Mouse (Mus musculus): Measurements from ENCODE around the gene Gm42742. TPM values are rescaled to one million over a fixed set of nuclear protein-coding genes. Genes with fewer than 3 reads are reported as not detected.

The Gm42742 gene
- total RNA-seq, 2 experiments from 2014 or later = 33.4 to 34.8 TPM

Small RNAs within 50 kb of the gene (microRNA-seq; reads per million reads assigned to microRNA genes)
- gene Gm44343 = 0 reads per million in 2 experiments

Other genes starting within 250 kb of the Gm42742 start
- 100 to 1,000 TPM; 150 to 152 TPM for gene Ypel3, start 244.1 kb downstream of the Gm42742 start, total RNA-seq (2021)
- under 1 TPM; 0.62 to 0.69 TPM for gene Tbx6, start 239.6 kb downstream of the Gm42742 start, total RNA-seq (2021)
- gene Ppp4c, start 228.6 kb downstream of the Gm42742 start, total RNA-seq (2021) = 10 to 100 TPM; 56.2 to 64.6 TPM
- 100 to 1,000 TPM; 133 to 147 TPM for gene Fam57b, start 223.4 kb downstream of the Gm42742 start, total RNA-seq (2021)
- not detected for gene 4930451I11Rik, start 189.5 kb downstream of the Gm42742 start, total RNA-seq (2021)
- gene Doc2a, start 173.7 kb downstream of the Gm42742 start, total RNA-seq (2021) = 10 to 100 TPM; 54.0 to 54.1 TPM
- gene Hirip3, start 159.1 kb downstream of the Gm42742 start, total RNA-seq (2021) = 10 to 100 TPM; 38.8 to 40.9 TPM
- gene Ino80e, start 158.7 kb downstream of the Gm42742 start, total RNA-seq (2021) = 10 to 100 TPM; 56.1 to 58.8 TPM
- 100 to 1,000 TPM; 147 to 167 TPM for gene Taok2, start 136.4 kb downstream of the Gm42742 start, total RNA-seq (2021)
- 10 to 100 TPM; 23.6 to 28.3 TPM for gene Tmem219, start 98.2 kb downstream of the Gm42742 start, total RNA-seq (2021)
- 100 to 1,000 TPM; 151 to 152 TPM for gene Kctd13, start 92.2 kb downstream of the Gm42742 start, total RNA-seq (2021)
- gene Asphd1, start 71.5 kb downstream of the Gm42742 start, total RNA-seq (2021) = 10 to 100 TPM; 35.6 to 46.1 TPM
- 100 to 1,000 TPM; 273 to 305 TPM for gene Sez6l2, start 70.5 kb downstream of the Gm42742 start, total RNA-seq (2021)
- 100 to 1,000 TPM; 129 to 149 TPM for gene Cdipt, start 45.2 kb downstream of the Gm42742 start, total RNA-seq (2021)
- gene Cdiptos, start 45.0 kb downstream of the Gm42742 start, total RNA-seq (2021) = under 1 TPM in 1 of 2 experiments, not detected in 1; 0.31 TPM
- 1 to 10 TPM; 5.6 to 6.2 TPM for gene Mvp, start 6.5 kb downstream of the Gm42742 start, total RNA-seq (2021)
- under 1 TPM in 1 of 2 experiments, not detected in 1; 0.62 TPM for gene Pagr1b, start 4.6 kb downstream of the Gm42742 start, total RNA-seq (2021)
- 10 to 100 TPM; 24.9 to 34.2 TPM for gene Pagr1a, start 3.7 kb downstream of the Gm42742 start, total RNA-seq (2021)
- 100 to 1,000 TPM; 146 to 184 TPM for gene Prrt2, start 114 bp upstream of the Gm42742 start, total RNA-seq (2021)
- gene Maz, start 5.9 kb upstream of the Gm42742 start, total RNA-seq (2021) = 100 to 1,000 TPM; 283 to 292 TPM
- 10 to 100 TPM; 12.6 to 16.5 TPM for gene Kif22, start 21.4 kb upstream of the Gm42742 start, total RNA-seq (2021)
- gene Zg16, start 66.2 kb upstream of the Gm42742 start, total RNA-seq (2021) = not detected
- 1 to 10 TPM; 1.3 to 1.4 TPM for gene AI467606, start 70.3 kb upstream of the Gm42742 start, total RNA-seq (2021)
- under 1 TPM; 0.20 to 0.57 TPM for gene Qprt, start 101.1 kb upstream of the Gm42742 start, total RNA-seq (2021)
- under 1 TPM; 0.33 to 0.55 TPM for gene Spn, start 116.7 kb upstream of the Gm42742 start, total RNA-seq (2021)
- 10 to 100 TPM; 70.5 to 75.5 TPM for gene Cd2bp2, start 175.0 kb upstream of the Gm42742 start, total RNA-seq (2021)
- 10 to 100 TPM; 84.6 to 95.4 TPM for gene Tbc1d10b, start 187.4 kb upstream of the Gm42742 start, total RNA-seq (2021)
- gene Mylpf, start 187.8 kb upstream of the Gm42742 start, total RNA-seq (2021) = 1 to 10 TPM; 1.3 to 3.3 TPM
- gene Zfp553, start 212.0 kb upstream of the Gm42742 start, total RNA-seq (2021) = 10 to 100 TPM; 19.3 to 19.6 TPM
- 1 to 10 TPM; 5.5 to 5.9 TPM for gene Sept1, start 212.0 kb upstream of the Gm42742 start, total RNA-seq (2021)
- gene Zfp771, start 223.2 kb upstream of the Gm42742 start, total RNA-seq (2021) = 10 to 100 TPM; 56.7 to 67.0 TPM
- 10 to 100 TPM; 36.0 to 37.1 TPM for gene Dctpp1, start 239.6 kb upstream of the Gm42742 start, total RNA-seq (2021)